Mouse (Mus musculus) activated CD4-positive, CD25-positive, alpha-beta regulatory T cell, adult 4 months (primary cell): ENCODE measurements around the gene Vps50. TPM values are rescaled to one million over a fixed set of nuclear protein-coding genes. Genes with fewer than 3 reads are reported as not detected.
"Not testable (repeated sequence)": the region's sequence is repeated elsewhere in the genome, so short reads cannot be mapped to it uniquely, and the experiment has no call there.

Experiments
- ATAC-seq: one replicate; pipeline ENCODE4 v1.8.0; 2017
- polyA plus RNA-seq, 2 experiments: library from polyadenylated mRNA; unstranded; fragments of 100-300 nt; shearing (Covaris generic); gene quantifications; one replicate each; pipeline ENCODE4 v1.2.1; 2017

Vps50 gene
- polyA plus RNA-seq, 2 experiments from 2014 or later: 14.9 to 20.5 TPM

GRCm38 (mm10) chr6:3539470-3539869 is 41.3 kb downstream of the Vps50 start:
- ATAC-seq: no peak

GRCm38 (mm10) chr6:3543862-3544261 is 45.7 kb downstream of the Vps50 start:
- ATAC-seq: no peak

- no peak for ATAC-seq
Measured at GRCm38 (mm10) chr6:3544970-3545369, 46.8 kb downstream of the Vps50 start.

- no peak for ATAC-seq
Measured at GRCm38 (mm10) chr6:3548959-3549358, 50.8 kb downstream of the Vps50 start.

- ATAC-seq: no peak
Measured at GRCm38 (mm10) chr6:3549992-3550391, 51.8 kb downstream of the Vps50 start.

- not testable (repeated sequence) for ATAC-seq
Measured at GRCm38 (mm10) chr6:3552681-3553080, 54.5 kb downstream of the Vps50 start.

- no peak for ATAC-seq
Measured at GRCm38 (mm10) chr6:3557177-3557576, 59.0 kb downstream of the Vps50 start.

- no peak for ATAC-seq
Measured at GRCm38 (mm10) chr6:3560009-3560408, 61.8 kb downstream of the Vps50 start.

GRCm38 (mm10) chr6:3562301-3562700 is 64.1 kb downstream of the Vps50 start:
- no peak for ATAC-seq

GRCm38 (mm10) chr6:3564118-3564517 is 65.9 kb downstream of the Vps50 start:
- ATAC-seq: not testable (repeated sequence)

- no peak for ATAC-seq
Measured at GRCm38 (mm10) chr6:3565005-3565404, 66.8 kb downstream of the Vps50 start.

GRCm38 (mm10) chr6:3565667-3566066 is 67.5 kb downstream of the Vps50 start:
- no peak for ATAC-seq

- no peak for ATAC-seq
Measured at GRCm38 (mm10) chr6:3567071-3567610, 69.0 kb downstream of the Vps50 start.

- ATAC-seq: no peak
Measured at GRCm38 (mm10) chr6:3572221-3572815, 74.1 kb downstream of the Vps50 start.

GRCm38 (mm10) chr6:3573787-3574186 is 75.6 kb downstream of the Vps50 start:
- ATAC-seq: no peak

- no peak for ATAC-seq
Measured at GRCm38 (mm10) chr6:3585402-3585801, 87.2 kb downstream of the Vps50 start.

- no peak for ATAC-seq
Measured at GRCm38 (mm10) chr6:3590289-3590904, 92.2 kb downstream of the Vps50 start.

- no peak for ATAC-seq
Measured at GRCm38 (mm10) chr6:3594246-3594645, 96.1 kb downstream of the Vps50 start.

- no peak for ATAC-seq
Measured at GRCm38 (mm10) chr6:3612827-3613226, 114.6 kb downstream of the Vps50 start.

- ATAC-seq: peak; percentile 98
Measured at GRCm38 (mm10) chr6:3620428-3621387, 122.5 kb downstream of the Vps50 start.
